Mouse (Mus musculus) left cerebral cortex, postnatal 10 days (tissue): Measurements from ENCODE around the gene Rnase11. TPM values are rescaled to one million over a fixed set of nuclear protein-coding genes. Genes with fewer than 3 reads are reported as not detected.

Experiments
- DNase-seq, 2 experiments: peaks; one replicate each; pipeline ENCODE4 v3.0.0; 2021 to 2022; ENCODE audit warnings: low spot score in 2 of 2, mixed read lengths in 1 of 2; ENCODE audit errors: extremely low spot score in 1 of 2
- intact Hi-C: fragments of 180-260 bp; cut with DNase I; formaldehyde crosslinking; loops from one replicate; pipeline ENCODE4 v1.15.1; 2025
- total RNA-seq, 2 experiments: library from RNA; stranded (reverse); gene quantifications; 2 replicates each; pipeline ENCODE4 v1.2.3; 2021

The Rnase11 gene
- total RNA-seq, 2 experiments from 2014 or later, result not detected

- intact Hi-C loops, result no loop called here
- no peak for DNase-seq
Observed at GRCm38 (mm10) chr14:51083805-51084204, 33.8 kb upstream of the Rnase11 start.

GRCm38 (mm10) chr14:51082599-51083581 lies 32.9 kb upstream of the Rnase11 start:
- intact Hi-C loops, result no loop called here
- DNase-seq, result peak in 1 of 2 experiments; percentile 62

GRCm38 (mm10) chr14:51081035-51081434 lies 31.1 kb upstream of the Rnase11 start:
- intact Hi-C loops, result no loop called here
- DNase-seq, result no peak

GRCm38 (mm10) chr14:51079180-51079579 lies 29.2 kb upstream of the Rnase11 start:
- intact Hi-C loops, result no loop called here
- no peak for DNase-seq

GRCm38 (mm10) chr14:51074335-51074734 lies 24.4 kb upstream of the Rnase11 start, which contains the start of gene Olfr750:
Olfr750 (minus strand) TSS chr14:51074435.
- intact Hi-C loops, result no loop called here
- no peak for DNase-seq

- intact Hi-C loops, result loop anchor here (5.0 to 10.0 kb wide), 2 partner anchors 95 to 137 kb away; partner anchors contain the start of genes Pip4p1 and Pnp
- peak in 1 of 2 experiments; percentile 50 for DNase-seq
Observed at GRCm38 (mm10) chr14:51069617-51070016, 19.7 kb upstream of the Rnase11 start.

GRCm38 (mm10) chr14:51068956-51069355 lies 19.0 kb upstream of the Rnase11 start:
- DNase-seq, result no peak
- intact Hi-C loops, result loop anchor here (5.0 to 10.0 kb wide), 2 partner anchors 94 to 137 kb away; partner anchors contain the start of genes Pip4p1 and Pnp

- no peak for DNase-seq
- intact Hi-C loops, result loop anchor here (10.0 kb wide), 1 partner anchor 86 kb away; no protein-coding TSS in a partner anchor
Observed at GRCm38 (mm10) chr14:51060761-51061160, 10.8 kb upstream of the Rnase11 start.

- intact Hi-C loops, result no loop called here
- no peak for DNase-seq
Observed at GRCm38 (mm10) chr14:51057401-51057831, 7.5 kb upstream of the Rnase11 start, which contains the start of gene Rnase12. Rnase12 (minus strand) TSS chr14:51057661.

GRCm38 (mm10) chr14:51054243-51055237 lies 4.6 kb upstream of the Rnase11 start:
- intact Hi-C loops, result no loop called here

GRCm38 (mm10) chr14:51053176-51053575 lies 3.2 kb upstream of the Rnase11 start:
- intact Hi-C loops, result no loop called here
- DNase-seq, result no peak

More at GRCm38 (mm10) chr14:51054243-51055237, 4.6 kb upstream of the Rnase11 start:
- DNase-seq, result no peak

- intact Hi-C loops, result no loop called here
Observed at GRCm38 (mm10) chr14:51051941-51052340, 2.0 kb upstream of the Rnase11 start.

GRCm38 (mm10) chr14:51047846-51048245 lies 2.1 kb downstream of the Rnase11 start:
- intact Hi-C loops, result no loop called here

More at GRCm38 (mm10) chr14:51051941-51052340, 2.0 kb upstream of the Rnase11 start:
- no peak for DNase-seq

GRCm38 (mm10) chr14:51041769-51042168 lies 8.2 kb downstream of the Rnase11 start, which contains the start of gene Rnase9:
Rnase9 (minus strand) TSS chr14:51041869.
- no peak for DNase-seq
- intact Hi-C loops, result no loop called here

More at GRCm38 (mm10) chr14:51047846-51048245, 2.1 kb downstream of the Rnase11 start:
- DNase-seq, result no peak

- DNase-seq, result no peak
- intact Hi-C loops, result no loop called here
Observed at GRCm38 (mm10) chr14:51036214-51036613, 13.7 kb downstream of the Rnase11 start.

GRCm38 (mm10) chr14:51035206-51035605 lies 14.8 kb downstream of the Rnase11 start:
- intact Hi-C loops, result no loop called here

GRCm38 (mm10) chr14:51027387-51028155 lies 22.4 kb downstream of the Rnase11 start:
- intact Hi-C loops, result loop anchor here (2.0 to 5.0 kb wide), 2 partner anchors 35 to 70 kb away; no protein-coding TSS in a partner anchor

More at GRCm38 (mm10) chr14:51035206-51035605, 14.8 kb downstream of the Rnase11 start:
- DNase-seq, result no peak

More at GRCm38 (mm10) chr14:51027387-51028155, 22.4 kb downstream of the Rnase11 start:
- no peak for DNase-seq
